Mouse (Mus musculus) neural tube, embryonic 15.5 days (tissue): ENCODE results near the gene Tagln. TPM values are rescaled to one million over a fixed set of nuclear protein-coding genes. Genes with fewer than 3 reads are reported as not detected.

Experiments
- ATAC-seq: fragments of 200-750 bp; cut with Nextera tagmentation; 2 replicates; pipeline ENCODE4 v1.8.0; 2017; ENCODE audit warnings: mild to moderate bottlenecking, moderate TSS enrichment, moderate library complexity; ENCODE audit not compliant: low FRiP score
- H3K27ac ChIP-seq: fragments of 300-500 bp; sonication (generic); replicated peaks from 2 replicates; pipeline ENCODE4 v1.5.1; 2015; ENCODE audit warnings: mild to moderate bottlenecking, inconsistent platforms
- H3K27me3 ChIP-seq: fragments of 300-500 bp; sonication (generic); replicated peaks from 2 replicates; pipeline ENCODE4 v1.6.1; 2015; ENCODE audit warnings: inconsistent platforms
- H3K36me3 ChIP-seq: fragments of 300-500 bp; sonication (generic); 2 replicates; pipeline ENCODE4 v1.6.1; 2015; ENCODE audit warnings: inconsistent platforms
- H3K4me1 ChIP-seq: fragments of 300-500 bp; sonication (generic); 2 replicates; pipeline ENCODE4 v1.6.1; 2015; ENCODE audit warnings: inconsistent platforms
- H3K4me2 ChIP-seq: fragments of 300-500 bp; sonication (generic); 2 replicates; pipeline ENCODE4 v1.6.1; 2015; ENCODE audit warnings: inconsistent platforms, mild to moderate bottlenecking, moderate library complexity
- H3K4me3 ChIP-seq: fragments of 300-500 bp; sonication (generic); replicated peaks from 2 replicates; pipeline ENCODE4 v1.5.1; 2015; ENCODE audit warnings: mild to moderate bottlenecking, inconsistent platforms
- H3K9ac ChIP-seq: fragments of 300-500 bp; sonication (generic); replicated peaks from 2 replicates; pipeline ENCODE4 v1.6.1; 2015; ENCODE audit warnings: mild to moderate bottlenecking, inconsistent platforms
- H3K9me3 ChIP-seq: fragments of 300-500 bp; sonication (generic); replicated peaks from 2 replicates; pipeline ENCODE4 v1.6.1; 2016; ENCODE audit warnings: inconsistent platforms
- WGBS: fragments of 180-500 bp; shearing (Covaris S2); methylation state at CpG from one replicate; pipeline ENCODE4 v1.1.7; 2015; ENCODE audit warnings: mixed read lengths; 5-methylcytosine and 5-hydroxymethylcytosine counted together
- polyA plus RNA-seq: library from polyadenylated mRNA; unstranded; fragments of >200 nt; fragmentation: Nextera tagmentation; extraction: Ambion mirVana; gene quantifications from 2 replicates; pipeline ENCODE4 v1.2.1, GENCODE M21; 2015

The Tagln gene
- polyA plus RNA-seq, 1 experiment from 2014 or later: 8.5 TPM

- 58% methylated on average over 1 of the region's 1 CpGs for WGBS
- Histone ChIP-seq H3K27me3 (0 out of 2 replicates have a peak, but pooled peaks cover 6% of the 10 kb centered on the region), H3K4me3 (no peak overlapping the region), H3K9ac (no peak overlapping the region), H3K36me3 (peaks cover 42% of the 10 kb centered on the region), H3K9me3 (no peaks in the 10 kb centered on the region), H3K27ac (no peak overlapping the region), H3K4me2 (no peak overlapping the region), H3K4me1 (peaks cover 14% of the 10 kb centered on the region)
- ATAC-seq: no peak
These were observed 3.9 kb downstream of the Tagln start for GRCm38 (mm10) chr9:45931958-45932357.

GRCm38 (mm10) chr9:45929285-45929684 is 6.6 kb downstream of the Tagln start:
- Histone ChIP-seq H3K36me3 (peaks cover 63% of the 10 kb centered on the region), H3K27me3 (no peaks in the 10 kb centered on the region), H3K27ac (no peak overlapping the region), H3K9ac (no peak overlapping the region), H3K9me3 (no peaks in the 10 kb centered on the region), H3K4me1 (0 out of 2 replicates have a peak, but pooled peaks cover 3% of the 10 kb centered on the region), H3K4me2 (no peak overlapping the region), H3K4me3 (no peak overlapping the region)
- WGBS: 90% methylated on average over 5 of the region's 5 CpGs
- no peak for ATAC-seq

- H3K27ac ChIP-seq: no peak overlapping the region
- no peak overlapping the region for H3K9ac ChIP-seq
- H3K36me3 ChIP-seq: peaks cover 77% of the 10 kb centered on the region
- no peak overlapping the region for H3K4me3 ChIP-seq
- 75% methylated on average over 1 of the region's 1 CpGs for WGBS
- no peak overlapping the region for H3K4me2 ChIP-seq
- no peaks in the 10 kb centered on the region for H3K27me3 ChIP-seq
- peaks cover 11% of the 10 kb centered on the region for H3K4me1 ChIP-seq
- ATAC-seq: no peak
- H3K9me3 ChIP-seq: no peaks in the 10 kb centered on the region
These were observed 16.0 kb downstream of the Tagln start for GRCm38 (mm10) chr9:45919895-45920294.

GRCm38 (mm10) chr9:45917041-45917934 is 18.6 kb downstream of the Tagln start:
- Histone ChIP-seq H3K4me1 (peaks cover 11% of the 10 kb centered on the region), H3K4me2 (no peak overlapping the region), H3K9me3 (no peaks in the 10 kb centered on the region), H3K4me3 (no peak overlapping the region), H3K9ac (no peak overlapping the region), H3K27ac (peak overlapping the region; percentile 77), H3K27me3 (no peaks in the 10 kb centered on the region), H3K36me3 (peaks cover 82% of the 10 kb centered on the region)
- 55% methylated on average over 5 of the region's 5 CpGs for WGBS
- peak; percentile 91 for ATAC-seq

- peaks cover 84% of the 10 kb centered on the region for H3K36me3 ChIP-seq
- H3K4me1 ChIP-seq: peaks cover 11% of the 10 kb centered on the region
These were observed 20.2 kb downstream of the Tagln start for GRCm38 (mm10) chr9:45915659-45916058.

GRCm38 (mm10) chr9:45911673-45912072 is 24.2 kb downstream of the Tagln start:
- H3K9me3 ChIP-seq: no peaks in the 10 kb centered on the region
- peaks cover 18% of the 10 kb centered on the region for H3K4me1 ChIP-seq
- no peaks in the 10 kb centered on the region for H3K27me3 ChIP-seq
- H3K36me3 ChIP-seq: peaks cover 73% of the 10 kb centered on the region
- H3K9ac ChIP-seq: no peak overlapping the region
- H3K27ac ChIP-seq: no peak overlapping the region
- no peak overlapping the region for H3K4me2 ChIP-seq
- H3K4me3 ChIP-seq: no peak overlapping the region
- ATAC-seq: no peak
- 81% methylated on average over 1 of the region's 1 CpGs for WGBS

More at GRCm38 (mm10) chr9:45915659-45916058, 20.2 kb downstream of the Tagln start:
- ATAC-seq: no peak
- no peaks in the 10 kb centered on the region for H3K9me3 ChIP-seq
- 92% methylated on average over 2 of the region's 2 CpGs for WGBS
- no peak overlapping the region for H3K9ac ChIP-seq
- no peak overlapping the region for H3K27ac ChIP-seq
- no peak overlapping the region for H3K4me2 ChIP-seq
- H3K27me3 ChIP-seq: no peaks in the 10 kb centered on the region
- no peak overlapping the region for H3K4me3 ChIP-seq

- Histone ChIP-seq H3K27me3 (no peaks in the 10 kb centered on the region), H3K4me3 (no peak overlapping the region), H3K4me1 (peaks cover 18% of the 10 kb centered on the region), H3K4me2 (no peak overlapping the region), H3K9me3 (no peaks in the 10 kb centered on the region), H3K9ac (no peak overlapping the region), H3K27ac (no peak overlapping the region), H3K36me3 (peaks cover 72% of the 10 kb centered on the region)
- ATAC-seq: no peak
- 95% methylated on average over 3 of the region's 3 CpGs for WGBS
These were observed 24.9 kb downstream of the Tagln start for GRCm38 (mm10) chr9:45910995-45911394.

GRCm38 (mm10) chr9:45907078-45907428 is 28.8 kb downstream of the Tagln start:
- Histone ChIP-seq H3K4me1 (peaks cover 31% of the 10 kb centered on the region), H3K4me3 (peak overlapping the region; percentile 87), H3K36me3 (peaks cover 39% of the 10 kb centered on the region), H3K27ac (peak overlapping the region; percentile 98), H3K9me3 (no peaks in the 10 kb centered on the region), H3K4me2 (peak overlapping the region; percentile 74), H3K9ac (peak overlapping the region; percentile 98), H3K27me3 (no peaks in the 10 kb centered on the region)
- 0% methylated on average over 19 of the region's 19 CpGs for WGBS
- peak; percentile 36 for ATAC-seq

- Histone ChIP-seq H3K4me3 (peak within 1 kb of the TSS; percentile 87), H3K4me1 (peaks cover 31% of the 10 kb centered on the region), H3K36me3 (peaks cover 39% of the 10 kb centered on the region), H3K27me3 (no peaks in the 10 kb centered on the region), H3K4me2 (peak within 1 kb of the TSS; percentile 74), H3K9ac (peak within 1 kb of the TSS; percentile 98), H3K9me3 (no peaks in the 10 kb centered on the region), H3K27ac (peak within 1 kb of the TSS; percentile 98)
- WGBS: under 1% methylated on average over 76 of the region's 80 CpGs
- peak; percentile 95 for ATAC-seq
These were observed 29.3 kb downstream of the Tagln start, which contains the start of the genes Pcsk7 and Rnf214 for GRCm38 (mm10) chr9:45906355-45907077. Gene Pcsk7 (plus strand): TSS chr9:45906497. Gene Rnf214 (minus strand): TSS chr9:45906911.

GRCm38 (mm10) chr9:45905811-45906237 is 30.0 kb downstream of the Tagln start:
- peak overlapping the region; percentile 98 for H3K9ac ChIP-seq

GRCm38 (mm10) chr9:45905196-45905595 is 30.7 kb downstream of the Tagln start:
- H3K27me3 ChIP-seq: no peaks in the 10 kb centered on the region
- no peaks in the 10 kb centered on the region for H3K9me3 ChIP-seq
- peaks cover 34% of the 10 kb centered on the region for H3K36me3 ChIP-seq
- ATAC-seq: no peak
- peak overlapping the region; percentile 98; the same call in 1 of the 2 replicates for H3K27ac ChIP-seq
- H3K4me3 ChIP-seq: peak overlapping the region; percentile 87
- 56% methylated on average over 4 of the region's 4 CpGs for WGBS
- peak overlapping the region; percentile 98 for H3K9ac ChIP-seq
- H3K4me2 ChIP-seq: peak overlapping the region; percentile 74
- peaks cover 31% of the 10 kb centered on the region for H3K4me1 ChIP-seq

More at GRCm38 (mm10) chr9:45905811-45906237, 30.0 kb downstream of the Tagln start:
- H3K36me3 ChIP-seq: peaks cover 34% of the 10 kb centered on the region
- peak; percentile 36 for ATAC-seq
- peak overlapping the region; percentile 74 for H3K4me2 ChIP-seq
- WGBS: under 1% methylated on average over 22 of the region's 27 CpGs
- H3K9me3 ChIP-seq: no peaks in the 10 kb centered on the region
- no peaks in the 10 kb centered on the region for H3K27me3 ChIP-seq
- peak overlapping the region; percentile 87 for H3K4me3 ChIP-seq
- H3K4me1 ChIP-seq: peaks cover 31% of the 10 kb centered on the region
- peak overlapping the region; percentile 98 for H3K27ac ChIP-seq
